Mouse (Mus musculus): Measurements from ENCODE around the gene Naa20.

Gene Naa20

DNA sequence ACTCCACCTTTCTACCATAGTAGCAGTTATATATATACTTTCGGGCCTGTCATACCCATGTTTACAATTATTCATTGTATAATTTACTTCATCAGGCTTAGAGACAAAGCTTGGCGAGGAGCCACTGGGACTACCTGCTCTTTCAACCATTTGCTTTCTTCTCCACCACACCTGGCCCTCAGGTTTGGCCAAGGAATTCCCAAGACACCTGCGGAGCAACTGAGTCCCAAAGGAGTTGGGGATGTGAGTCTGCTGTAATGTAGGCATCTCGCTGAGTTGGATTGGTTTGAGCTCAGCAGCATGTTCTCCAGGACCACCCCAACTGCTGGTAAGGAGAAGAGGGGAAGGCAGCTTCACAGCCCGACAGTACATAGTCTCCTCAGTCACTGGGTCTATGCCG is at the start of gene Naa20:
Gene Naa20 (plus strand): TSS at position 239 of the 400 bp plus-strand sequence.
- no peak for DNase-seq (ENCODE audit: extremely low read depth, low read depth, low spot score)

DNA sequence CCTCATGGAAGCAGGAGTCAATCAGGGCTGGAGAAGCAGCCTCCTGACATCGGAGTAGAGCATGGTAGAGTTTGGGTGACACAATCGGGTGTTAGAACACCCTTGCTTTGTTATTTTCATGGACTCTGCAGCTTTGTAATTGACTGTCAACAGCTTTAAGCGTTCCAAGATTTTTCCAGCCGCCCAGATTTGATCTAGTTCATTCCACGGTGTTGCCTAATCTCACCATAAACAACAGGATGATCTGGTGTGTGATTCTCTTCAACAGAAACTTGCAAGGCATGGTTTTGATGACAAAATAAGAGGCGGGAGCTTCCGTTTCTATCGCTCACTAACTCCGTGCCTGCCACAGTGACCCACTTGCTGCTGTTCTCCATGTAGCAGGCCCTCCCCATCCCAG is 46.1 kb upstream of the Naa20 start:
- no peak for DNase-seq (ENCODE audit: extremely low read depth, low read depth, low spot score)

DNA sequence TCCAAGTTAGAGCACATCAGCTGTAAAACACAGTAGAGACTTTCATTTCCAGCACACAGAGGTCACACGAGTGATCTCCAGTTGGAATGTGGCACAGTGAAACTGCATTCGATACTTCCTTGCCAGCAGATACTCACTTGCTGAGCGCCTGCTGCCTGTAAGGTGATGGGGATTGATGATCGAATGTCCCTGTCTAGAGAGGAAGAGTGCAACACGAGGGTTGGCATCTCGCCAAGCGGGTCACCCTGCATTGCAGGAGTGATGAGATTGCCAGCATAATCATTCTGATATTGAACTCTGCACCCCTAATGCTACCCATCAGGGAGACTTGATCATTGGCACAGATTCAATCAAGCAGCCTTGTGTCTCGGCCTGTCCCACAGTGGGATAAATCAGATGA is 44.0 kb upstream of the Naa20 start:
- DNase-seq (ENCODE audit: extremely low read depth, low read depth, low spot score) = no peak

DNA sequence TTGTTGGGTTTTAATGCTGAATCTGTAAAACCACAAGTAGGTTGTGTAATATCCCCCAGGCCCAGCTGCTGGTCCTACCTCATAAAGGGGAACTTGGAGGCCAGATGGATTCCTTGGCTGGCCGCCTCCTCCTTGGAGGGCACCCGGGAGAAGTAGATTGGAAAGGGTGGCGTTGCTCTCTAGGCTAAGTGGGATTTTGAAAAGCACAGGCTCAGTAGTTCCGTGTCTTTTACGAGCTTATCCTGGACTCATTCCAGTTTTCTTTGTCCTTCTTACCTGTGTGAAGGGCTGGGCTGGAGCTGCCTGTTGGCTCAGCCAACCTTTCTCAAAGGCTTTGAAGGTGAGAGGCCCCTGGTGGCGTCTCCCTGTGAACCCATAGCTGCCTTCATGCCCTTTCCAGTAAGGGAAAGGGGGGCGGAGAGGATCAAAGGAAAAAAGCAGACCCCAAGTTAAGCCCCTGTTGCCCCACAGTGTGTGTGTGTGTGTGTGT is 42.4 kb upstream of the Naa20 start:
- peak; percentile 96 for DNase-seq (ENCODE audit: extremely low read depth, low read depth, low spot score)

DNA sequence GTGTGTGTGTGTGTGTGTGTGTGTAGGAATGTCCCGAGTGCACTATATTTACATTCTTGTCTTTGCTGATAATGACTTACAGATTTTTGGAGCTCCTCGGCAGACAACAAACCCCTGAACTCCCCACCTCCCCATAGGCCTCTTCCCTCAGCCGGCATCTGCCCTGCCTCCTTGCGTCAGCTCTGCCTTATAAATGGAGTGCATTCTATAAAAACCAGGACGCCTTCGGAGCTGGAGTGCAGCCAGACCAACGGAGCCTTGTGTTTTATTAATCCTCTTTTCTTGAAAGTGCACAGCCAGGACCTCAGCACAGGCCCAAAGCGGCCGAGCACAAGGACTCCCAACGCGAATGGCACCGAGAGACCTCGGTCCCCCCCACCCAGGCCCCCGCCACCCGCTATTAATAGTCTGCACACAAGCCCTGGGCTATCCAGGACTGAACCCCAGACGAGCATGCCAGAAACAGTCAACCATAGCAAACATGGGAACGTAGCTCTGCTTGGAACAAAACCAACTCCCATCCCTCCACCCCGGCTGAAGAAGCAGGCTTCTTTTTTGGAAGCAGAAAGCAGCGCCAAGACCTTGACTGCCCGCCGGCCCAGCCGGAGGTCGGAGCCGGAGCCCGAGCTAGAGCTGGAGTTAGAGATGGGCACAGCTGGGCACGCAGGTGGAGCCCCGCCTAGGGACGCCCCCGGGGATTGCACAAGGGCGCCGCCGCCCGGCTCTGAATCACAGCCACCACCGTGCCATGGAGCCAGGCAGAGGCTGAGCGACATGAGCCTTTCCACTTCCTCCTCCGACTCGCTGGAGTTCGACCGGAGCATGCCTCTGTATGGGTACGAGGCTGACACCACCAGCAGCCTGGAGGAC is 41.7 kb upstream of the Naa20 start:
- peak; percentile 81 for DNase-seq (ENCODE audit: extremely low read depth, low read depth, low spot score)

DNA sequence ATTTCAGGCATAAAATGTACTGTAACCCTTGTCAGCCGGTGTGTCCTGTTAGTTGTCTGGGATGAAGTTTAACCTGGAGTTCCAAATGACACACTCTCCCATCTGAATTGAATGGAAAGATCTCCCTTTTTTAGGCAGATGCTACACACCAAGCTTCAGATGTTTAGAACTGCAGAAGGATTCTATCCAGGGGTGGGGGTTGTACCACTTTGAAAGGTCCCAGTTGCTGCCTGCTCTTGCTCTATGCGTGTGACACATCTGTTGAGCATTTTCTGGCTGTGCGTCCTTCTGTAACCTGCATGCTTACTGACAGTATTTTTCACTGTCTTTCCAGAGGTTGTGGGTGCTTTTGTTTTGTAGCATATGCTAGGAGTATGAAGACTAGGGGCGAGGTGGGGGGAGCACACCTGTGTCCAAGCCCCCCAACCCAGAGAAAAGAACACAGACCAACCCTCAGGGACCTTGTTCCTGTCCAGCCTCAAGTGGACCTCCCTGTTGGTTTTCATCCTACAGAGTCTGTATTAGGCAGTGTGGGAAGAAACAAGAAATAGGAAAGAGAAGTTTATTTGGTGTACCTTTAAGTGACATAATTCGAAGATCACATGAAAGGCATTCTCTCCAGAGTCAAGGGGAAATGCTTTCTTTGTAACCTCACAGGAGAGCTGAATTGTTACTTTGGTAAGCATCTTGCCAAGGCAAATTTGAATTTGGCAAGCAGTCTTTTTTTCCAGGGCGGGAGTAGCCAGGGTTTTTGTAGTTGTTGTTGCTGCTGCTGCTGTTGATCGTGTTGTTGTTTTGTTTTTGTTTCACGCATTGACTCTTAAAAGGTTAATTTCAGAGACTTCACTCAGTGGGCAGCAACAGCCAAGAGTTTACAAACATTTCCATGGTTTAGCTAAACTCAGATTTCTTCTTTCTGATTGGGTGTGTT is 40.4 kb upstream of the Naa20 start:
- DNase-seq (ENCODE audit: extremely low read depth, low read depth, low spot score) = no peak

DNA sequence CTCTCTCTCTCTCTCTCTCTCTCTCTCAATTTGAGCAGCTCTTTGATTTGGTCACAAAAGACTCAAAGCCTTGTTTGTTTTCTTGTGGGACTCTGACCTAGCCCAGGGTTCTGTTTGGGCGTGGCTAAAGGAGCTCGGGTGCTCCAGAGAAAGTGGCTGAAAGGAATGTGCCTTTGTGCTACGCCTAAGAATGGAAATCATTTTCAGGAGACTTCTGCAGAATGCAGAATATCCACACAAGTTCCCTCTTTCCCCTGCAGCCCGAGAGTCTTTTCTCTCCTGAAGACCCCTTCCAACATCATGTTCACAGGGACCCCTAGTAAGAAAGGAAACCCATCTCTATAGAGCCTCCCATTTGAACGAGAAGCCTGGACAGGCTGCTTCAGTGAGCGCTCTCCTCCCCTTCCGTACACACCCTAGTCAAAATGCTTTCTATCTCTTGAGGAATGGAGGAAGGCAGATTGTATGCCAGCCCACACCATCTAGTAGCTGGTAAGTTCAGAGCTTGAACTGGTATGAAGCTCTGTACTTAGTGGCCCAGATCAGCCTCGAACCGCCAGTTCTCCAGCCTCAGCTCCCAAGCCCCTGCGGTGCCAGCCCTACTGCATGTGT is 39.6 kb upstream of the Naa20 start:
- DNase-seq (ENCODE audit: extremely low read depth, low read depth, low spot score) = no peak

DNA sequence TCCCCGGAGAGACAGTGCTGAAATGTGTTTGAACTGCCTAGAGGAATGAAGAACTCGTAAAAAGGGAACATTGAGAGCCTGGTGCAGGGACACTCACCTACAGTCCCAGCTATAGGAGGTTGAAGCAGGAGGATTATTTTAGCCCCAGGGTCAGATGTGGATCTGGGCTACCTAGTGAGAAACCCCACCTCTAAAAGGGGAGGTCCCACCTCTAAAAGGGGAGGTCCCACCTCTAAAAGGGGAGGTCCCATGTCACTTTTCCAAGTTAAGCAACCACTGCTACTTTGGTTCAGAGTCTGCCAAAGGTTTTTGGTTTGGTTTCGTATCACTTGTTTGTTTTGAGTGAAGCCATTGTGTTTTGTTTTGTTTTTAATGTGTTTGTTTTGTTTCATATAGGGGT is 36.6 kb upstream of the Naa20 start:
- DNase-seq (ENCODE audit: extremely low read depth, low read depth, low spot score) = peak; percentile 88

DNA sequence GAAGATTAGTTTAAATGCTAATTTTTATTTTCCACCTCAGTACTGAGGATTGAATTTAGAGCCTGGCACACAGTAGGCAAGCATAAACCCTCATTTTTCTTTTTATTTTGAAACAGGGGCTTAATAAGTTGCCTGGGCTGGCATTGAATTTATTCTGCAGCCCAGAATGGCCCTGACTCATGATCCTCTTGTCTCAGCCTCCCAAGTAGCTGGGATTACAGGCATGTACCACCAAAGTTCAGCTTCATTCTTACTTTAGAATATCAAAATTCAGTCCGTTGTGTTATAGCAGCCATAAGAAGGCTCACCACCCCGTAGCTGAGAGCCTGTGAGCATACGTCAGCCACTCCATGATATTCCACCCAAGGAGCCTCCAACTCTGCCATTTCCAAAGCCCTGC is 35.7 kb upstream of the Naa20 start:
- no peak for DNase-seq (ENCODE audit: extremely low read depth, low read depth, low spot score)

DNA sequence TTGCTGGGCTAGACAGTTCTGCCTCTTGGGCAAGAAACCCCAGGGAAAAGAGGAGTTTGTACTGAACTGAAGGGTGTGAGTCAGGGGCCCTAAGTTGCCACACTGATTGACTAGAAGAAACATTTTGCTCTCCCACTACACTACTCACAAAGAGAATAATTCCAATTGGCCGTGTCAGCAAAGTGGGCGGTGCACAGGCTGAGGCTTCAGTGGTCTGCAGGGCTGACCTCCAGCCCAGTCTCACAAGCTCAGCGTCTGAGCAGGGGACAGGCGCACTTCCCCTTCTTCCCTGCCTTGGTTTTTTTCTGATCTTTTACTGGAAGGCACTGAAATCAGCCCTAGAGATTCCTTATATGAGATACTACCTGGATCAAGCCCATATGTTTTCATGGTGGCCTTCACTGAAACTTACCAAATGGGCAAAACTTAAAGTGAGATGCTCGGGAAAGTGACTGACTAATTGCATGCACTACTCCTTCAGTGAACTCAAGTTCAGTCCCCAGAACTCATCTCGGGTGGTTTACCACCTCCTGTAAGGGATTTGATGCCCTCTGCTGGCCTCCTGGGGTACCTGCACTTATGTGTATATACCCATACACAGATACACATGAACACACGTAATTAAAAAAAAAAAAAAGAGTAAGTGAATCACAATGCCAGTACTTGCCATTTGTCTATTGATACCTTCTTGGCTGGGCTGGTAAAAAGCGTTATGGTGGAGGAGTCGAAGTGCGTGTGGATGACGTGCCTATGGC is 35.0 kb upstream of the Naa20 start:
- DNase-seq (ENCODE audit: extremely low read depth, low read depth, low spot score) = no peak

DNA sequence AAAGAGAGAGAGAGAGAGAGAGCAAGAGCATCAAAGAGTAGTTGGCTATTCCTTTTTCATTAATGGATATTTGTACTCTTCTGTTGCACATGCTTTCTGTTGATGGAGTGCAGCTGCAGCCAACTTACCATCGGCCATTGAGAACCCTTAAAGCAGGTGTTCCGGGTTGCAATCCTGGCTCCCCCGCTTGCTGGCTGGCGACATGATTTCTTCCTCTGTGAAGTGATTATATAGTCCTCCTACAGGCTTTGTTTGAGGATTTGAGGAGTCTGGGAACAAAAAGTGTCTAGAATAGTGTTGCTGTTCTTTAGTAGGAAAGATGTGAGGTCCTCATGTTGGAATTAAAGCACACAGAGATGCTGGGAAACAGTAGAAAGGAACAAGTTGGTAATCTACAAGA is 30.6 kb upstream of the Naa20 start:
- DNase-seq (ENCODE audit: extremely low read depth, low read depth, low spot score) = no peak

DNA sequence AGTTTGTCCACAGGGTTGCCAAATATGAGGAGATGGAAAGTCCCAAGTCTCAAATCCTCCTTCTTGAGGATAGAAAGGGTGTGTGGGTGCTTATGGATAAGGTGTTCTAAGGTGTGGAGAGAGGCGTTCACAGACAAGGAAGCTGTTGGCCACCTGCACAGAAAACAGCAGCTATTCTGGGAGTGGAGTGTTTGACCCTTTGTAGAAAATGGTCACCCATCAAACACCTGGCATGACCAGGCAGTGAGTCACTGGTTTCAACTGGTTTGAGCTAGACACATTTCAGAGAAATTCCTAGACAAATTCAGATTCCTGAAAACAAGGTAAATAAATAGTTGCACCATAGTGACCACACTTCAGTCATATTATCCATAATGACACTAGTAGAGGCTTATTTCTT is 29.8 kb upstream of the Naa20 start:
- DNase-seq (ENCODE audit: extremely low read depth, low read depth, low spot score) = no peak

DNA sequence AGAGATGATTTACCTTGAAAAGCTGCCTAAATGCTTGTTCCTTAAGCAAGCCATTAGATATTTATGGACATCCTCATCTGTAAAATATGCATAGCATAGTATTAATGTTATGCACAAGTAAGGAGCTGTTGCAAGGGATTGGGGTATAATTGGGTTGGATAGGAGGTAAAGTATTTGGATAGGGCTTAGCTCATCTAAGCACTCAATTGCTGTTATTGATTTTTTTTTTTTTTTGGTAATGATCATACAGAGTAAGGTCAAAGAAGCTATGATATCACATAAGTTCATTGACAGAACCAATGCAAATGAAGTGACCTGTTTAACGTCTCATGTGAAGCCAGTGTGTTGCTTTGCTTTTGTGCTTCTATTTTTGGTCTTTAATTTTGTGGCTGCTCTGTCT is 27.9 kb upstream of the Naa20 start:
- no peak for DNase-seq (ENCODE audit: extremely low read depth, low read depth, low spot score)

DNA sequence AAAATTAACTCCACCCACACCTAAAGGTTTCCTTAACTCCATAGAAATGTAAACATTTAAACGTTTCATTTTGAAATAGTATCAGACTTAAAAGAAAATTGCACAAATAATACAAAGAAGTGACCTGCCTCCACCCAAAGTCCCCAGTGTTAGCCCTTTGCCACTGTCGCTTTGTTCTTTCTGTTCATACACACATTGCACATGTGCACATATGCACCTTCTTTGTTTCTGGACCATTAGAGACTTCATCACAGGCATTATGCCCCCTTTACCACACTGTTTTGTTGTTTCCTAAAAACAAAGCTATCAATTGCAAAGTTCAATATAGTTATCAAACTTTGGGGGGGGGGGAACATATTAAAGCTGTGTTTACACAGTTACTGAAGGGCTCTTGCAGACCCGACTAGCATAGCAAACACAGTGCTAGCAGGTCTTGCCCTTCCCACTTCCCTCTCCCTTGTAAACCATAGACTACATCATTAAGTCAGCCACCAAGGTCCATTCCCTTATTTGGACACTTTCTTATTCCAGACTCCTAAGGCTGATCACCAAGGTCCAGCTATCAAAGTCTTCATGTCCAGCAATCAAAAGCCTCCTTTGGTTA is 26.9 kb upstream of the Naa20 start:
- no peak for DNase-seq (ENCODE audit: extremely low read depth, low read depth, low spot score)

DNA sequence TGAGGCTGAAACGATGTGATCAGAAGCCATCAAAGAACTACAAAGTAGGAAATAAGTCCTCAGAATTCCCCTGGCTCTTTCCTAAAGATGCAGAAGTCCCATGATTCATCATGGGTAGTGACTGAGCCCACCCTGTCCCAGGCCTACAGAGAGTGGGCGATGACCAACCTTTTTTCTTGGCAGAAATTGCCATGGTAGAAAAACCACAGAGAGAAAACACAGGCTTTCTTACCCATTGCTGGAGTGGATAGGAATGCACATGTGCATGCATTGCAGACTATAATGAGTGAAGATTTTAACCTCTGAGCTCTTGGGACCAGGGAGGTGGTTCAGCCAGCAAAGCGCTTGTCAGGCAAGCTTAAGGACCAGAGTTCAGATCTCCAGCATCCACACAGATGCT is 24.7 kb upstream of the Naa20 start:
- DNase-seq (ENCODE audit: extremely low read depth, low read depth, low spot score) = no peak

DNA sequence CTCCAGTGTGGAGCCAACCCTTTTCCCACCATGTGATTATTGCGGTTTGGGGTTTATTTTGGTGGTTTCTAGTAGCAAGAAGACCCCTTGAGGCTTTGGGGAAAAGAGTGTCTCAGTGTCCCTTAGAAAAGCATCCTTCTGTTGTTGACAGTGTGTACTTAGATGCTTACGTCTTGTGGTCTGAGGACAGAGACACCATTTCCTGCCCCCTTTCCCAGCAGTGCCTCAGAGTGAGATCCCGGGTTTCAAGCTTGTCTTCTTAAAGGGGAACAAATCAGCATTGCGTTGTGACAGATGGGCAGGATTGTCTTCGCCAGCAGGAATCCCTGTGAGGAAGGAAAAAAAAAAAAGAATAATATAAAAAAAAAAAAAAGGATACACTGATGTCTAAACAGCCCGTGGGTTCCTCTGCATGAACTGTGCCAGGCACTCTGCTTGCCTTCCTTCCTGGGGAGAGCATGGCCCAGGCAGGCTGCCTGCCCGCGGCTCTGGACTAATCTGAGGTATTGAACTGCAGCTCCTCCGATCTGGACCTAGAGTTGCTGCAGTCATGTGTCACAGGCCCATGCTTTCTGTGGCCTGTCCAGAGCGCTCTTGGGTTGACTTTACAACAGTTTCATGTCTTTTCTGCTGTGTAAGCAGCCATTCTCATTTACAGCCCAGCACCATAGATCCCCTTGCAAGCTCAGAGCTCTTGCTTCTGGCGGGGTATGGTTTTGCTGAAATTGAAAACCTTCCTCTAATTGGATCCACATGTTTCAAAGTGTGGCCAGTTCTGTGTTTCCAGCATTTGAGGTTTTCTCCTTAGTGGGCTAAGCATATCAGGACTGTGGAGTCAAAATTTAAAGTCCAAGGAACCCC is 20.8 kb upstream of the Naa20 start:
- no peak for DNase-seq (ENCODE audit: extremely low read depth, low read depth, low spot score)

DNA sequence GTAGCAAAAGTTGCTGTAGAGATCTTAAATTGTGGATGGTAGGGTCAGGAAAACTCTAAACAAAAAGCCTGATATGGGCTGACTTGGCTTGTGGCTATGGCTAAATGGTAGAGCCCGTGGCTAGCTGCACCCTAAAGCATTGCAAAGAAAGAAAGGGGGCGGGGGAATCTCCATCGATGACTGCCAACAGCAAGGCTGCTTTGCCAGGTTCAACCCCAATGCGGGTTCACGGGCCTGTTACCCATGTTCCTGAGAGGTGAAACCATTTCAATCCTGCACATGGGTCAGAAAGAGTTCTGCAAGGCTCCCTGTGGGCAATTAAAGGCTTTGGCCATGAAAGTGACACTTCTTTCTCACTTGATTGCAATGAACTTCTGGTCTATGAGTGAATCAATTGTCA is 20.0 kb upstream of the Naa20 start:
- no peak for DNase-seq (ENCODE audit: extremely low read depth, low read depth, low spot score)

DNA sequence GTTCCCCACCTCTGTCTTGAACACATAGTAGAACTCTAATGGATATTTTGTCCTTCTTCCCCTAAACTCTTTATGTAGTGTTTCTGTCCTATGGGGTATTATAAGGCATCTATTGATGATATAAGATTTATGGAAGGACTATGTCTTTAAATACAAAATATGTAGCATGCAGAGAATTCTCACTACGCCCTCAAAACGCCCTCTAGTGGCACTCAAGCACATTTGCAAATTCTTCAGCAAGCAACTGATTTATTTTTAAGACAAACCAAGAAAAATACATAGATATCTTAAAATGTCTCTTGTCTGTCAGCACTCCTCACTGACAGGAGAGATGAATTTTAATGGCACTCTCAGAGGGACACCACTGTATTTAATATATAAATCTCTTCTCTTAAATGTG is 19.5 kb upstream of the Naa20 start:
- no peak for DNase-seq (ENCODE audit: extremely low read depth, low read depth, low spot score)
